Mouse (Mus musculus): ENCODE measurements at regions not wholly inside any gene's neighbourhood (a gene's known extent, or its start where the extent isn't known, plus 50 kb on each side); places are given as distances from the start of the nearest gene placed in this dataset.

DNA sequence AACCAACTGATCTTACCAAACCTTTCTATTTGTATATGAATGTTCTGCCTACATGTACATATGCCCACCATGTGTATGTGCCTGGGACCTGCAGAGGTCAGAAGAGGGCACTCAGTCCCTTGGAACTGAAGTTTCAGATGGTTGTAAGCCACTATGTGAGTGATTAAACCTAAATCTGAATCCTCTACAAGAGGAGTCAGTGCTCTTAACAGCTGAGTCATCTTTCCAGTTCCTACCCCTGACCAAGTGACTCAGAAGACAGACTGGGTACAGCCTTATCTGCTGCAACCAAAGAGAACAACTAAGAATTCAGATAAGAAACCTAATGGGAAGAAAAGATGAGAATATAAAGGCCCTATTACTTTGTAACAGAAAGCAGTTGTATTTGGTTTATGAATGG lies 317.9 kb downstream of the Pax3 start:
- TF ChIP-seq CTCF (IDR thresholded peaks at IDR 0.05; ENCODE audit: borderline replicate concordance, insufficient read depth, low read length): no peak
- no peak for TF ChIP-seq POLR2A (IDR thresholded peaks at IDR 0.05; ENCODE audit: low read depth, low read length)
